Mouse (Mus musculus) MEL (cell line): Measurements from ENCODE around the gene Elovl1.

ENCODE experiments used
- CTCF ChIP-seq, 3 experiments: IDR thresholded peaks in 2 of 3; conservative IDR thresholded peaks in 1 of 3; 2 replicates each; pipeline ENCODE4 v1.5.1; 2011 to 2012; ENCODE audit warnings: low read length in 3 of 3, low read depth in 2 of 3, mild to moderate bottlenecking in 2 of 3, improper control_type of control experiment in 1 of 3, inconsistent platforms in 1 of 3, mixed read lengths in 1 of 3, moderate library complexity in 1 of 3; ENCODE audit not compliant: control insufficient read depth in 1 of 3, insufficient read depth in 1 of 3, poor library complexity in 1 of 3, severe bottlenecking in 1 of 3
- EP300 ChIP-seq, 2 experiments: IDR thresholded peaks; 2 replicates each; pipeline ENCODE4 v1.6.1; 2011; ENCODE audit warnings: improper control_type of control experiment in 2 of 2, low read length in 2 of 2, low read depth in 1 of 2, mild to moderate bottlenecking in 1 of 2
- HCFC1 ChIP-seq: IDR thresholded peaks from 2 replicates; pipeline ENCODE4 v1.6.1; 2012; ENCODE audit warnings: low read depth, mild to moderate bottlenecking, inconsistent platforms, low read length, improper control_type of control experiment, moderate library complexity
- MAX ChIP-seq: IDR thresholded peaks from 2 replicates; pipeline ENCODE4 v1.6.1; 2011; ENCODE audit warnings: low read length, improper control_type of control experiment
- MXI1 ChIP-seq: IDR thresholded peaks from 2 replicates; pipeline ENCODE4 v1.6.1; 2011; ENCODE audit warnings: mild to moderate bottlenecking, low read depth, low read length, improper control_type of control experiment
- NRF1 ChIP-seq: IDR thresholded peaks from 2 replicates; pipeline ENCODE4 v1.6.1; 2014; ENCODE audit warnings: low read depth, mild to moderate bottlenecking, inconsistent platforms, low read length, improper control_type of control experiment, moderate library complexity; ENCODE audit not compliant: poor library complexity, insufficient read depth, severe bottlenecking
- POLR2A ChIP-seq, 2 experiments: IDR thresholded peaks; 2 replicates each; pipeline ENCODE4 v1.6.1; 2011 to 2012; ENCODE audit warnings: low read length in 2 of 2, mild to moderate bottlenecking in 2 of 2, control low read depth in 1 of 2, improper control_type of control experiment in 1 of 2, low read depth in 1 of 2, moderate library complexity in 1 of 2; ENCODE audit not compliant: control insufficient read depth in 1 of 2, insufficient read depth in 1 of 2, poor library complexity in 1 of 2
- POLR2AphosphoS2 ChIP-seq: IDR thresholded peaks from 2 replicates; pipeline ENCODE4 v1.6.1; 2011; ENCODE audit warnings: low read length, improper control_type of control experiment
- TAL1 ChIP-seq: IDR thresholded peaks from 2 replicates; pipeline ENCODE4 v1.6.1; 2012; ENCODE audit warnings: mild to moderate bottlenecking, inconsistent platforms, low read length, moderate library complexity, mixed read lengths
- TBP ChIP-seq: IDR thresholded peaks from 2 replicates; pipeline ENCODE4 v1.8.0; 2011; ENCODE audit warnings: low read depth, low read length, improper control_type of control experiment
- TCF12 ChIP-seq: IDR thresholded peaks from 2 replicates; pipeline ENCODE4 v1.6.1; 2014; ENCODE audit warnings: low read depth, mild to moderate bottlenecking, inconsistent platforms, low read length, improper control_type of control experiment, moderate library complexity
- ZNF384 ChIP-seq: IDR thresholded peaks from 2 replicates; pipeline ENCODE4 v1.6.1; 2012; ENCODE audit warnings: low read depth, mild to moderate bottlenecking, inconsistent platforms, low read length, improper control_type of control experiment

- TF ChIP-seq TAL1 (no peak), MAX (no peak), CTCF (IDR thresholded peaks at IDR 0.05 in 2 of 3, conservative IDR thresholded peaks at IDR 0.05 in 1 of 3; ENCODE audit: control insufficient read depth in 1 of 3, insufficient read depth in 1 of 3, low read depth in 2 of 3, low read length in 3 of 3, poor library complexity in 1 of 3, severe bottlenecking in 1 of 3) (no peak), NRF1 (no peak), ZNF384 (no peak), EP300 (IDR thresholded peaks at IDR 0.05; ENCODE audit: low read depth in 1 of 2, low read length in 2 of 2) (no peak), POLR2A (IDR thresholded peaks at IDR 0.05; ENCODE audit: control insufficient read depth in 1 of 2, insufficient read depth in 1 of 2, low read depth in 1 of 2, low read length in 2 of 2, poor library complexity in 1 of 2) (no peak), TCF12 (no peak), MXI1 (no peak), HCFC1 (no peak), POLR2AphosphoS2 (no peak), TBP (no peak)
Observed at GRCm38 (mm10) chr4:118416329-118416728, 11.6 kb upstream of the Elovl1 start.
